Mouse (Mus musculus) kidney, postnatal 10 days (tissue): ENCODE results near the gene 4933415F23Rik.

Source experiments
- DNase-seq: peaks from one replicate; pipeline ENCODE4 v3.0.0; 2021; ENCODE audit warnings: mixed read lengths

Gene 4933415F23Rik

GRCm38 (mm10) chr1:23102021-23102420, at the start of gene 4933415F23Rik:
Gene 4933415F23Rik, minus strand, starts transcription at chr1:23102253.
- DNase-seq: no peak

DNA sequence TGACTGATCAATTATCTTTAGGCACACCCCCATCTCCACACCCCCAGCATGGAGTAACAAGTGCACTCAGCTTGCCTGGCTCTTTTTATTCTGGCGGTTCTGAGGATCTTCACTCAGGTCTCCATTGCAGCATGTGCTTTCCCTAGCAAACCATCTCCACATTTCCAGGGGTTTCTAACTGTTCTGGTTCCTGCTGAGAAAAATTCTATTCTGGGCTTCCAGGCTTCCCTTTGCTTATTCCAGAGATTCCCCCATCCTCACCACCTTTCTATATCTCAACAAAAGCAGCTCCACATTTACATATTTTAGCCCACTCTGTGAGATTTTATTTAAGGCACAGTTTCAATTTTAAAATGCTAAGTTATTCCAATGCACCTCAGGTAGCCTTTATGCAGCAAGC, 49.7 kb upstream of the 4933415F23Rik start:
- DNase-seq: no peak

DNA sequence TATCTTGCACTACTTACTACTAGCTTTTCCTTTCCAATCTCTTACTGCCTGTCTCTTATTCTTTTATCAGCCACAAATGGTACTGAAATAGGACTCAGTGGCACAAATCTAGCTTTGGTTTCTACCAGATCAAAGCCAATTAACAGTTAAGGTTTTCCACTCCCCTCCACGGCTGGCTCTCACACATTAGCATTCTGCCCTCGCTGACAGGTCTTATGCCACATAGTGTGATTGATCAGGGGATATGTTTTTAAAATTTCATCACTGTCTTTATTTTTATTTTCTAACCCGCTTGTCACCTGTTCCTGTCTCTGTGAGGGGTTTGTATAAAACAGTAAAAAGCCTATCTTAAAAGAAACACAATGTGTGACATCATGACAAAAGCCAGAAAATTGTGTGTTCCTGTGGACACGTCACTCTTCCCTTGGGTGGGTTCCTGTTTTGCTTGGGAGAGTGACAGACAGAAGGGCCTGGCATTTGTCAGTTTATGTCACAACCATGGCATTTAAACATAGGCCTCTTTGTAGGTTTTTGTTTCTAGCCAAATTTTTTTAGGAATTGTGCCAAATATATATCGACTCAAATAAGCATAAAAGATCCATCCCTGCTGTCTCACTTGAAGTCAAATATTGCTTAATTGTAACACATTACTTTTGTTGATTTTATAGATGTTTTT, 44.3 kb upstream of the 4933415F23Rik start:
- DNase-seq: no peak

- DNase-seq: no peak
Measured at GRCm38 (mm10) chr1:23141121-23141811, 39.2 kb upstream of the 4933415F23Rik start.

GRCm38 (mm10) chr1:23140530-23140929, 38.5 kb upstream of the 4933415F23Rik start:
- DNase-seq: peak; percentile 65

- no peak for DNase-seq
Measured at GRCm38 (mm10) chr1:23120901-23121300, 18.8 kb upstream of the 4933415F23Rik start.

GRCm38 (mm10) chr1:23119406-23119805, 17.4 kb upstream of the 4933415F23Rik start:
- DNase-seq: no peak

GRCm38 (mm10) chr1:23117423-23117822, 15.4 kb upstream of the 4933415F23Rik start:
- DNase-seq: peak; percentile 39

DNA sequence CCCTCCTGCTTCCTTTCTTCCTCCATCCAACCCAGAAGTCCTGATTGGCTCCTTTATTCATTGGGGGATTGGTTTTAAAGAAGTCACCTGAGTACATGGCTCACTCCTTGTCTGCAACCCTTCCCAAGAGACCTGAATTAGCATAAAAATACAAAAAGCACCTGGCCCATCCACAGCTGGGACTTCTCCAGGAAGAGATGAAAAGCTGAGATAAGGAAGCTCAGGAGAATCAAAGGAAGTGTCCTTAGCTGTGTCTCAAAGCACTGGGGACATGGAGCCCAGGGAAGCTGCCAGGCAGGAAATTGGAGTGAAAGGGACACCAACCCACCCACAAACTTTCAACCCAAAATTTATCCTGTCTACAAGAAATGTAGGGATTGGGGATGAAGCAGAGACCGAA, 7.1 kb upstream of the 4933415F23Rik start:
- no peak for DNase-seq

GRCm38 (mm10) chr1:23102881-23103280, 828 bp upstream of the 4933415F23Rik start:
- no peak for DNase-seq

- no peak for DNase-seq
Measured at GRCm38 (mm10) chr1:23099791-23100190, 2.3 kb downstream of the 4933415F23Rik start.

DNA sequence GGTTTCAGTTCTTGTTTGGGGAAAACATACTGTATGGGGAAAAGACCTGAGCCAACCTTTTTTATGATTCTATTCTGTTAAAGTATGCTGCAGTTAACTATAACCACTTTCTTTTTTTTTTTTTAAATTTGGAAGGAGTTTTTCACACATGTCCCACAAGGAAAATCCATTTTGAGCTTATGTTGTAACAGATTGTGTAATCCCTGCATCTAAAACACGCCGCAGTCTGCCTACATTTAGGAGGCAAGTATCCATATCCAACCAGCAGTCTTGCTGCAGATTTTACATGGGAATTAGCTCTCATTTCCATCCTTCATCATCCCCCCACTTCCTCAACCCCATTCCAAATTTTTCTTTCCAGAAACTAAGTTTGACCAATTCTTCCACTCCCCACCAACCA, 3.6 kb downstream of the 4933415F23Rik start:
- no peak for DNase-seq

GRCm38 (mm10) chr1:23097996-23098395, 4.1 kb downstream of the 4933415F23Rik start:
- no peak for DNase-seq

DNA sequence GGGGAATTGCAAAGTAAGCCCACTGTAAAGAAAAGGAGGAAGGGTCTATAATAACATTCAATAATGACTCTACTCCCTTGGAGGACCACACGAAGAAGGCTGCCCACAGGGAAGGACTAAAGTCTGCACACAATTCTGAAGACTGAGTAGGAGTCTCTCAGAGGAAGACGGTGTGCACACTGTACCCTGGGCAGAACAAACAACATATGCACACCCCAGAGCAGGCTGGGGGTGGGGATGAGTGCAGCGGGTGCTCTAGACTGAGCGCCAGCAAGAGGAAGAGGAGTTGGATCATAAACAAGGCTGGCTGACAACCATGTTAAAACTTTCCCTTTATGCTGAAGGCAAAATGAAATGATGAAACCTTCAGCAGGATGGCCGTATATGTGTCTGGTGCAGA, 34.3 kb downstream of the 4933415F23Rik start:
- DNase-seq: no peak

DNA sequence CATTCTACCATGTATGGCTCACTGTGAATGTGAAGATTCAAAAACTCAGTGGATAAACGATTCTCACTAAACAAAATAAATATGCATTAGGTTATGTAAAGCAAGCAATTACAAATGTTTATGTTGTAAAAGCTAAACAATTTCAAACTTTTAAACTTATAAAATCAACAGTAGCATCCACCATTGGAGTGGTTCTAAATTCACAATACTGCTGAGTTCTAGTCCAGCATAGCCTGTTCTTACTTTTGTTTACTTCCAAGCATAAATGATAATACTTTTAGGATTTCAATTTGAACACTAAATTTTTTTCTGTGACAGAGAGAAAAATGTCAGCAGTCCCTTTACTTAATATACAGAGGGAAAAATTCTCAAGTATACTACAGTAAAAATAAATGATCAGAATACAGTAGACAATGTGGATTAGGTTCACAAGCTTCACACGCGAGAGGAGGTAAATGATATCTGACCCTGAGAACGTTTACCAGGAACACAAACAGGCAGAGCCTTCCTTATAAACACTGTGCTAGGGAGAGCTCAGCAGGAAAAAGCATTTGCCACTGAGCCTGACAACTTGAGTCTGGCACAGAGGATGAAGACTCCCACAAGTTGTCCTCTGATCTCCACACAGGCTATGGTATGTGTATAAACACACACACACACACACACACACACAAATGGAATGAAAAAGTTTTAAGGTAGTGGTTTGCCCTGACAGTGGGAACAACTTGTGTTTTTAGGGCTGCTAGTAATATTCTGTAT, 37.2 kb downstream of the 4933415F23Rik start:
- DNase-seq: no peak

DNA sequence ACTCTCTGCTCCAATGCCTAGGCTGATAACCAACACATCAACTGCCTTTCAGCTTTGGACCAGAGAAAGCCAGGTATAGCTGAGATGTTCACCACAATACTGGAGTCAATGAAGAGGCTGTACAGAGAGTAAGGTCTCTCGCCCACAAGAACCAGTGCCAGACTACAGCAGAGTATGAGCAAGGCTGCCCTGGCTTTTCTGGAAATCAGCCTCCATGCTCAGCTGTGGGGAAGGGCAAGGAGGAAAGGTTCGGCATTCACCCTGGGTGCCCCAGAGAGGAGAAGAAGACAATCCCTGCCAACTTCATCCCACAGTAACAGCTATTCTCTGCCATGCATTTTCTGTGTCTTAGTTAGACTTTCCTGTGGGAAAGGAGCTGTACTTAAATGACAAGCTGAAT, 38.1 kb downstream of the 4933415F23Rik start:
- no peak for DNase-seq

DNA sequence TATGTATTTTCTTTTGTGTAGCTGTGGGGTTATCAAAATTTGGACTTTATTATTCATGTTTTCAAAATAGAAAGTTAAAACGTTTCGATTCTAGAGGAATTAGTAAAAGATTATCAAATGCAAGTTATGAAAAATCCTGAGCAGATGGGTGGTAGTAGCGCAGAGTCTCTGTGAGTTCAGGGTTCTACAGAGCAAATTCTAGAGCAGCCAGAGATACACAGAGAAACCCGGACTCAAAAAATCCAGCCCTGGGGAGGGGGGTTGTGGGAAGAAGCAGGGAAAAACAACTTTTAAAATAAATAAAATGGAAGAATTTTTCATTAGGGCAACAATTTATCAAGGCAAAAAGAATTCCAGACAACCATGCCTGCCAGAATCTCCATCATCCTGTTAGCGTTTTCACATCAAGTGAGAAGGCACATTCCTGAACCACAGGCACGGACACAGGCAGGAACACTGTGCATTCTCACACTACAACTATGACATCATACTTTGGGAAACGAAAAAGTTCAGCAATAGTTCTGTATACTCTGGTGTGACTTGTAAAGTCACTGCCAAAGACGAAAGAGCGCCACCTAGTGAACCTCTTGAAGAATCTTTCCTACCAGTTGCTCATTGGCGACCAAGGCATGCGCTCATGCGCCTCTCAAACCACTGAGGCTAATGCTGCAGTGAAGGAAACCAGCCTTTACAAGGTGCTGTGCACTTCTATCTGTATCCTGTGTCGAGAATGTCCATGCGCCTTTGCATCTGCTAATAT, 40.3 kb downstream of the 4933415F23Rik start:
- DNase-seq: peak; percentile 55

- no peak for DNase-seq
Measured at GRCm38 (mm10) chr1:23060056-23060455, 42.0 kb downstream of the 4933415F23Rik start.
